Mouse (Mus musculus) kidney, postnatal 0 days (tissue): Measurements from ENCODE around the gene Pde4d. TPM values are rescaled to one million over a fixed set of nuclear protein-coding genes. Genes with fewer than 3 reads are reported as not detected.

Experiments used
- ATAC-seq: fragments of 200-750 bp; cut with Nextera tagmentation; replicated peaks from 2 replicates; pipeline ENCODE4 v1.8.0; 2017; ENCODE audit warnings: low read depth, moderate number of reproducible peaks, moderate TSS enrichment, moderate library complexity; ENCODE audit not compliant: low FRiP score
- DNase-seq: peaks from one replicate; pipeline ENCODE4 v3.0.0-alpha.2; 2016; ENCODE audit warnings: low spot score
- H3K27ac ChIP-seq: fragments of 300-500 bp; sonication (generic); 2 replicates; pipeline ENCODE4 v1.5.1; 2014; ENCODE audit warnings: mild to moderate bottlenecking
- H3K27me3 ChIP-seq: fragments of 300-500 bp; sonication (generic); 2 replicates; pipeline ENCODE4 v1.6.1; 2014; ENCODE audit warnings: low read length, mixed read lengths; ENCODE audit not compliant: insufficient read depth
- H3K36me3 ChIP-seq: fragments of 300-500 bp; sonication (generic); 2 replicates; pipeline ENCODE4 v1.6.1; 2014; ENCODE audit warnings: low read length, mixed read lengths; ENCODE audit not compliant: insufficient read depth
- H3K4me1 ChIP-seq: fragments of 300-500 bp; sonication (generic); replicated peaks from 2 replicates; pipeline ENCODE4 v1.6.1; 2014; ENCODE audit warnings: antibody characterized with exemption, low read length, mixed read lengths; ENCODE audit not compliant: insufficient read depth
- H3K4me2 ChIP-seq: fragments of 300-500 bp; sonication (generic); 2 replicates; pipeline ENCODE4 v1.6.1; 2014; ENCODE audit warnings: mild to moderate bottlenecking, low read length, moderate library complexity, mixed read lengths
- H3K4me3 ChIP-seq: fragments of 300-500 bp; sonication (generic); replicated peaks from 2 replicates; pipeline ENCODE4 v1.5.1; 2014; ENCODE audit warnings: low read depth, low read length
- H3K9ac ChIP-seq: fragments of 300-500 bp; sonication (generic); 2 replicates; pipeline ENCODE4 v1.6.1; 2014; ENCODE audit warnings: low read depth, low read length
- H3K9me3 ChIP-seq: fragments of 300-500 bp; sonication (generic); replicated peaks from 2 replicates; pipeline ENCODE4 v1.6.1; 2016; ENCODE audit warnings: low read length, inconsistent platforms, mixed read lengths
- CTCF ChIP-seq: IDR thresholded peaks from 2 replicates; pipeline ENCODE4 v1.5.1; 2016; ENCODE audit warnings: antibody characterized with exemption, low read depth, mild to moderate bottlenecking, moderate library complexity
- WGBS: fragments of 180-500 bp; shearing (Covaris S2); extraction: QIAGEN DNeasy Blood & Tissue Kit; methylation state at CpG from one replicate; pipeline ENCODE4 v1.1.7; 2014; 5-methylcytosine and 5-hydroxymethylcytosine counted together
- polyA plus RNA-seq: library from polyadenylated mRNA; unstranded; fragments of >200 nt; fragmentation: Nextera tagmentation; extraction: Ambion mirVana; gene quantifications from 2 replicates; pipeline ENCODE4 v1.2.1, GENCODE M21; 2015

Pde4d gene
- polyA plus RNA-seq, 1 experiment from 2014 or later: 7.1 TPM

GRCm38 (mm10) chr13:108630576-108630975 is 180.8 kb downstream of the Pde4d start:
- 42% methylated on average over 2 of the region's 2 CpGs for WGBS
- DNase-seq: no peak
- H3K4me1 ChIP-seq: no peaks in the 10 kb centered on the region
- no peaks in the 10 kb centered on the region for H3K36me3 ChIP-seq
- no peak overlapping the region for H3K27ac ChIP-seq
- no peak for ATAC-seq
- no peak overlapping the region for H3K9ac ChIP-seq
- no peak overlapping the region for H3K4me3 ChIP-seq
- H3K27me3 ChIP-seq: no peaks in the 10 kb centered on the region
- TF ChIP-seq CTCF: no peak
- H3K4me2 ChIP-seq: no peak overlapping the region
- no peaks in the 10 kb centered on the region for H3K9me3 ChIP-seq

- H3K36me3 ChIP-seq: no peaks in the 10 kb centered on the region
- 37% methylated on average over 3 of the region's 3 CpGs for WGBS
- H3K4me2 ChIP-seq: no peak overlapping the region
- DNase-seq (no peak), ATAC-seq (no peak)
- TF ChIP-seq CTCF: peak; percentile 39; the same call in 1 of the 2 replicates
- no peaks in the 10 kb centered on the region for H3K4me1 ChIP-seq
- no peak overlapping the region for H3K27ac ChIP-seq
- H3K9ac ChIP-seq: no peak overlapping the region
- H3K27me3 ChIP-seq: no peaks in the 10 kb centered on the region
- H3K9me3 ChIP-seq: no peaks in the 10 kb centered on the region
- H3K4me3 ChIP-seq: no peak overlapping the region
Measured at GRCm38 (mm10) chr13:108631222-108631621, 181.5 kb downstream of the Pde4d start.

DNA sequence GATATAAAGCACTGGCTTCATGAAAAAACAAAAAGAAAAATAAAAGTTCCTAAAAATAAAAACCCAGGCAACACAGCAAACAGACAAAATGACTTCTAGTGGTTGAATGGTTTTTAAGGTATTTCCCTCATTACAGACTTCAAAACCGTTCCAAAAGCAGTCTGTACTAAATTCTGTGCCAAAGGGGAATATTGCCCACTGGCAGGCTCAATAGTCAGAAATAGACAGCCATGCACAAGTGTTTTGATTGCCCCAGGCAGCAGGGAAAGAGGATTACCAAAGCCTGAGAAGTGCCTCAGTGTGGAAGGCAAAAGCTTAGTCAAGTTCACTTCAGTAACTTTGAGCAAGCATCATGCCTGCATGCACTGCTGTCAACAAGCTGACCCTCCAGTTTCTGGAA is 186.8 kb downstream of the Pde4d start:
- DNase-seq: no peak
- WGBS: 69% methylated on average over 1 of the region's 1 CpGs
- no peak overlapping the region for H3K4me2 ChIP-seq

DNA sequence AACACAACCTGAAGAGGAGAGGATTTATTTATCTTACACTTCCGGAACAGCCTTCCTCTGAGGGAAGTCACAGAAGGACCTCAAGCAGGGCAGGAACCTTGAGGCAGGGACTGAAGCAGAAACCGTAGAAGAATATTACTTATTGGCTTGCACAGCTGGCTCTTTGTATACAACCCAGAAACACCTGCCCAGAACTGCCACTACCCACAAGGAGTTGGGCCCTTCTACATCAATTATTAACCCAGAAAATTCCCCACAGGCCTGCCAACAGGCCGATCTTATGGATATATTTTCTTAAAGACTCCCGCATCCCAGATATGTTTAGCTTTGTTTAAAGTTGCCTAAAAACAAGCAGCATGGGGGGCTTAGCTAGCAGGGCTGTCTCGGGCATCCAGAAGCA is 192.5 kb downstream of the Pde4d start:
- Histone ChIP-seq H3K27ac (no peak overlapping the region), H3K27me3 (no peaks in the 10 kb centered on the region), H3K4me2 (no peak overlapping the region), H3K4me1 (no peaks in the 10 kb centered on the region), H3K36me3 (no peaks in the 10 kb centered on the region), H3K9ac (no peak overlapping the region), H3K4me3 (no peak overlapping the region), H3K9me3 (no peaks in the 10 kb centered on the region)
- 60% methylated on average over 5 of the region's 5 CpGs for WGBS
- ATAC-seq (no peak), DNase-seq (no peak)
- TF ChIP-seq CTCF: no peak

More for the DNA sequence above, 186.8 kb downstream of the Pde4d start:
- Histone ChIP-seq H3K27ac (no peak overlapping the region), H3K9ac (no peak overlapping the region), H3K27me3 (no peaks in the 10 kb centered on the region), H3K9me3 (no peaks in the 10 kb centered on the region), H3K36me3 (no peaks in the 10 kb centered on the region), H3K4me3 (no peak overlapping the region), H3K4me1 (no peaks in the 10 kb centered on the region)
- no peak for ATAC-seq
- no peak for TF ChIP-seq CTCF

- Histone ChIP-seq H3K4me1 (no peaks in the 10 kb centered on the region), H3K9me3 (no peaks in the 10 kb centered on the region), H3K4me3 (no peak overlapping the region), H3K27ac (no peak overlapping the region), H3K36me3 (no peaks in the 10 kb centered on the region), H3K9ac (no peak overlapping the region), H3K4me2 (no peak overlapping the region), H3K27me3 (no peaks in the 10 kb centered on the region)
- 80% methylated on average over 6 of the region's 6 CpGs for WGBS
- no peak for DNase-seq
- no peak; the same call in 1 of the 2 replicates for TF ChIP-seq CTCF
- ATAC-seq: no peak
Measured at GRCm38 (mm10) chr13:108646801-108647200, 197.1 kb downstream of the Pde4d start.

- no peaks in the 10 kb centered on the region for H3K9me3 ChIP-seq
- no peak overlapping the region for H3K9ac ChIP-seq
- no peak for DNase-seq
- no peaks in the 10 kb centered on the region for H3K36me3 ChIP-seq
- no peak for ATAC-seq
- no peak overlapping the region for H3K27ac ChIP-seq
- H3K4me3 ChIP-seq: no peak overlapping the region
- WGBS: 86% methylated on average over 11 of the region's 11 CpGs
- H3K4me2 ChIP-seq: no peak overlapping the region
- no peak for TF ChIP-seq CTCF
- no peaks in the 10 kb centered on the region for H3K27me3 ChIP-seq
- no peaks in the 10 kb centered on the region for H3K4me1 ChIP-seq
Measured at GRCm38 (mm10) chr13:108647239-108647638, 197.5 kb downstream of the Pde4d start.

DNA sequence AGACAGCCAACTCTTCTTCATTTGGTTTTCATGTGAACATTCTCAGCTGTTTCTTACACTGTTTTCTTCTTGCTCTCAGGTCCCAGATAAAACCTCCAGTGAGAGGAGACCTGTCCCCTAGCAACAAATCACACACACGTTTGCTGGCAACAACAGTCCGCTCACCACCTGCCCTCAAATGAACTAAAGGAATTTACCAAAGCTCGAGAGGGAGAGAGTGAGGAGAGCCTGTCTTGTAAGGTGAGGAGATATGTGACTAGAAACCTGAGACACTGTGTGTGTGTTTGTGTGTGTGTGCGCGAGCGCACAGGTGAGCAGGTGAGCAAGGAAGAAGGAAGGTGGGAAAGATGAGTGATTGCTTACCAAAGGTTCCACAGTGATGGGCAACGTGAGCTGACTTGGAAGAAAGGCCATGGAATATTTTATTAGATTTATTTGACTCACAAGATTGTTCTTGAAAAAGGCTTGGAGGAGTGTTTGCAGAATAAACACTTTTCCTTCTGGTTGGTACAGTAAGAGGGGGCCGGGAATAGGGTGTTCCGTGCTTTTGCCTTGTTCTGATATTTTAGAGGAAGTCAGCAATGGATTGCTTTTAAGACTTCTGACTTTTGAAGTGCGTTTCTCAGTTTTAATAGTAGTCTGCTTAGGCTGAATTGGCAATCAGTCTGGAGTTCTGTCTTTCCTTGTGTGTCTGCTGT is 204.4 kb downstream of the Pde4d start:
- Histone ChIP-seq H3K9me3 (no peaks in the 10 kb centered on the region), H3K36me3 (no peaks in the 10 kb centered on the region), H3K9ac (no peak overlapping the region), H3K4me1 (no peaks in the 10 kb centered on the region), H3K27me3 (no peaks in the 10 kb centered on the region), H3K4me3 (no peak overlapping the region), H3K27ac (no peak overlapping the region), H3K4me2 (no peak overlapping the region)
- DNase-seq: no peak
- ATAC-seq: no peak
- 58% methylated on average over 10 of the region's 10 CpGs for WGBS
- TF ChIP-seq CTCF: no peak
